Mouse (Mus musculus) urinary bladder, postnatal 14 days (tissue): ENCODE measurements around the gene Mpeg1.

ENCODE experiments used
- DNase-seq: peaks from one replicate; pipeline ENCODE4 v3.0.0; 2021; ENCODE audit warnings: low spot score

Gene Mpeg1

GRCm38 (mm10) chr19:12493453-12494186, 33.0 kb downstream of the Mpeg1 start:
- DNase-seq: no peak

DNA sequence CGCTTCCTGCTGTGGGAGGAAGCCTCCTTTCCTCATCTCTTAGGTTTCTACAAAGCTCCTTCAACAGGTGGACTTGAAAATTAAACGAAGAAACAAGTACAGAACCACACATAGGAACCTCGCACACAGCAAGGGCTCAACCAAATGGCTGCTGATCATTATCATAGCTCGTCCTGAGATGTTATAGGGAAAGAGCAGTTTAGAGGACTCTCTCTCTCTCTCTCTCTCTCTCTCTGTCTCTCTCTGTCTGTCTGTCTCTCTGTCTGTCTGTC, 33.5 kb downstream of the Mpeg1 start:
- DNase-seq: no peak

- DNase-seq: no peak
Measured at GRCm38 (mm10) chr19:12494972-12495535, 34.5 kb downstream of the Mpeg1 start.

DNA sequence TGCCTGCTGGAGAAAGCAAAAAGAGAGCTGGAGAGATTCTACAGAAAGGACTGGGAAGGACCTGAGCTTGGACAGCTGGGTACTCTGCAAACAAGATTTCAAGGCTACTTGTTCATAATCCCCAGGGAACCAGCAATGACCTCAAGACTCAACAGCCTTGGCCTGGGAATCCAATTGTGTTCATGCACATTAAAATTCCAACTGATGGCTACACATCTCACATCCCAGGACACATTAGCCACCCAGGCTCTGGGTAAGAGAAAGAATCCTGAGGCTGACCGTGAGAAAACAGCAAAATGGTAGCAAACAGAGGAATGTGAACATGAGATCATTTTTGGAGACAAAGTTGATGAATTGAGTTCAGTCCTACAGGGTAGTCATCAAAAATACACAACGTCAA, 35.7 kb downstream of the Mpeg1 start:
- no peak for DNase-seq

DNA sequence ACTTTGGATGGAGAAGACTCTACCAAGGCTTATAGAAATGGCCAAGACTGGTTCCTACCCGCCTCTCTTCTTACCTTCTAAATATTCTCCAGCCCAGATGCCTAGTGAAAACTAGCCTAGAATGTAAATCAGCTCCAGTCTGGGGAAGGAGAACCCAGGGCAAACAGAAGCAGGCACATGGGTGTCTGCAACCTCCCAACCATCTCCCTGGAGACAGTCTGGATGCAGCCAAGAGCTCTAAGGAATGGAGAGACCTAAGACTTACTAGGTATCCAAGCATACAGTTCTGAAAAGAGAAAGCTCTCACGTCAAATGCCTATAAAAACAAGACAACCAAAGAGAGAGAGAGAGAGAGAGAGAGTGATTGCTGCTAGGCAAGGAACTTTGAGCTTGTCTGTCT, 37.3 kb downstream of the Mpeg1 start:
- no peak for DNase-seq

GRCm38 (mm10) chr19:12498321-12498720, 37.7 kb downstream of the Mpeg1 start:
- DNase-seq: no peak

DNA sequence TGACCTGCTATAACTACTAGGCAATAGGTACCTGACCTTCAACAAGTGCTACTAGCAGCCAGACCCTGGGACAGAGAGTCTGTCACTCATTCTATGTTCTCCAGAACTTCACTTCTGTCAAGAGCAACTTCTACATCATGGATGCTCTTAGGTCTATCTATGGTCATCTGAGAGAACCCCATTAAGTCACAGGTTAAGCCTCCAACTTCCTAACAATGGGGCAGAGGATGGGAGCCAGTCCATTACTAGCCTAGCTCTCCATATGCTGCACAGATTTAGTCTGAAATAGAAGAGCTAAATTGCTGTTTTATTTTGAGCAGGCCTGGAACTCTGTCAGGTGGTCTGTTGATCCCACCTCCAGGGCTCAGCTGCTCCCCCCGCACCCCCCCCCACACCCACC, 38.4 kb downstream of the Mpeg1 start:
- no peak for DNase-seq

GRCm38 (mm10) chr19:12499485-12499884, 38.9 kb downstream of the Mpeg1 start:
- DNase-seq: no peak

GRCm38 (mm10) chr19:12500124-12500523, 39.5 kb downstream of the Mpeg1 start:
- peak; percentile 53 for DNase-seq

DNA sequence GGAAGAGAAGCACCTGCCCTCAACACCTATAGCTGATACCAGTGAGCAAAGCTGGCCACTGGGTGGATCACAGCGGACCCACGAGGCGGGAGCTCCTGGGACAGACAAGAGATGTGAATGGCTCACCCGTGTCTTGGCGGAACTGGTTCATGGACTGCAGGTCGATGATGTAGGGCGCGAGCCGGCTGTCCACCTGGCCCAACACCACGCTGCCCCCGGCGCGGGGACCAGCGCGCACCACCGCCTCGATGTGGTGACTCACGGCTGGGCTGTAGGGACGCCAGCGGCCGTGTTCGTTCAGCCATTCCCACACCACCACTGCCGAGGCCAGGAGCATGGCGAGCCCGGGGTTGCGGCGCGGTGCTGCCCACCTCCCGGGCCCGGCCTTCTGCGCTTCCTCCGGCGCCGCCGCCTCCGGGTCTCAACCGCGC, 40.3 kb downstream of the Mpeg1 start:
- peak; percentile 65 for DNase-seq

DNA sequence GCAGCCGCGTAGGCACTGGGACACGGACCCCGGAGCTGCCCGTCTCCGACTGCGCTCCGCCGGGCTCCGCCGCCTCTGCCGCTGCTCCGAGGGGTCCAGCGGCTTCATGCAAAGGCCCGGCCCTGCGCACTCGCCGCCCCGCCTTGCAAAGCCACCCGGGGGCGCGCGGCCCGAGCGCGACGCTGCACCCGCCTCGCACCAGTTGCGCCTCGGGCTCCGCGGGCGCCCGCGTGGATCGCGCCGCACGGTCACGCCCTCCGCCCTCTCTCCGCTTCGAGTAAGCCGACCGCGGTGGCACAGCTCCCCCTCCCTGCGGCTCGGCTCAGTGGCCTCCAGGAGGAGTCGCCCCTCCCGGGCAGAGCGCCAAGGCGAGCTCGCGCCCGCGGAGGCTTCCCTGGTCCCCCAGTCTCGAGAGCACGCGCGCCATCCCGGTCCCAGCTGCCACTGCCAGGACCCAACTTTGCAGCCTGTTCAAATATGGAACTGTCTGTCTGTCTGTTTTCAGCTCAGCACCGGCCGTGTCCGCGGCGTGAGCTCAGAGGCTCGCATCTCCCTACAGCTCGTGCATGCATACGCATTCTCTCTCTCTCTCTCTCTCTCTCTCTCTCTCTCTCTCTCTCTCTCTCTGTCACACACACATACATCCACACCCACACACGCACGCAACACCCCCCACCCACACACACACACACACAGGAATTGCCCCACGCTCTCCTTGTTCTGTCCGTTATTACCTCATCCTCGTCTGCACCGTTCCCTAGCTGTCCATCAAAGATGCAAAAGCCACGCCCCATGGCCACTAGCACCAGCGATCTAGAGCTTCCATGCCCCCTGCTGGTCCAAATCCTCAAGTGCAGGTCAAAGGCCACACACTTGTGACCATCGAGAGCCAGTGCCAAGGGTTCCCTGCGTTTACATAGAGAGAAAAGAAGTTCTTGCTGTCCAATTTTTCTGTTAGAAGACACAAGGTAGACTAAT, 41.1 kb downstream of the Mpeg1 start, which contains the start of gene Dtx4:
Dtx4 (minus strand) TSS at position 85 of the 978 bp plus-strand sequence.
- DNase-seq: peak; percentile 97

GRCm38 (mm10) chr19:12502756-12503155, 42.2 kb downstream of the Mpeg1 start:
- DNase-seq: no peak

- DNase-seq: no peak
Measured at GRCm38 (mm10) chr19:12514621-12515020, 54.0 kb downstream of the Mpeg1 start.
